Mouse (Mus musculus) G1E (cell line): ENCODE measurements around the gene Sdccag8. TPM values are rescaled to one million over a fixed set of nuclear protein-coding genes. Genes with fewer than 3 reads are reported as not detected.
"Not testable (repeated sequence)": the region's sequence is repeated elsewhere in the genome, so short reads cannot be mapped to it uniquely, and the experiment has no call there.

ENCODE experiments used
- ATAC-seq: 2 replicates; pipeline ENCODE4 v1.8.0; 2016; ENCODE audit warnings: mild to moderate bottlenecking; ENCODE audit not compliant: insufficient number of reproducible peaks, poor library complexity, low FRiP score, severe bottlenecking; ENCODE audit errors: extremely low read depth
- DNase-seq: peaks from one replicate; pipeline ENCODE4 v3.0.0; 2012; ENCODE audit warnings: low spot score
- H3K27me3 ChIP-seq: 2 replicates; pipeline ENCODE4 v1.6.1; 2012; ENCODE audit warnings: mild to moderate bottlenecking, low read length, inconsistent platforms; ENCODE audit not compliant: insufficient read depth
- H3K36me3 ChIP-seq: replicated peaks from 2 replicates; pipeline ENCODE3; 2012; ENCODE audit warnings: mild to moderate bottlenecking, inconsistent platforms
- H3K4me1 ChIP-seq: 2 replicates; pipeline ENCODE4 v1.6.1; 2012; ENCODE audit warnings: low read depth, low read length, inconsistent platforms, mixed read lengths; ENCODE audit not compliant: insufficient read depth
- H3K4me3 ChIP-seq: 2 replicates; pipeline ENCODE4 v1.5.1; 2012; ENCODE audit warnings: low read depth, mild to moderate bottlenecking, inconsistent platforms, low read length, moderate library complexity, mixed read lengths
- H3K9me3 ChIP-seq: replicated peaks from 2 replicates; pipeline ENCODE4 v1.6.1; 2012; ENCODE audit warnings: inconsistent platforms
- CTCF ChIP-seq: IDR thresholded peaks from 2 replicates; pipeline ENCODE4 v1.5.1; 2012; ENCODE audit warnings: low read depth, low read length, inconsistent platforms, mixed read lengths
- GATA1 ChIP-seq: IDR thresholded peaks from 2 replicates; pipeline ENCODE4 v1.6.1; 2012; ENCODE audit warnings: borderline replicate concordance, low read length, inconsistent platforms, mixed read lengths
- GATA2 ChIP-seq: IDR thresholded peaks from 2 replicates; pipeline ENCODE4 v1.6.1; 2012; ENCODE audit warnings: low read depth, low read length, inconsistent platforms, borderline replicate concordance
- POLR2AphosphoS5 ChIP-seq: IDR thresholded peaks from 2 replicates; pipeline ENCODE4 v1.6.1; 2012; ENCODE audit warnings: low read depth, low read length, inconsistent platforms; ENCODE audit not compliant: insufficient replicate concordance
- TAL1 ChIP-seq: conservative IDR thresholded peaks from 2 replicates; pipeline ENCODE4 v1.6.1; 2012; ENCODE audit warnings: low read depth, low read length, inconsistent platforms, mixed read lengths
- polyA plus RNA-seq: library from polyadenylated mRNA; stranded (reverse); fragments of >175 nt; gene quantifications from 2 replicates; pipeline ENCODE4 v1.2.3, GENCODE M21; 2012
- total RNA-seq, 2 experiments: library from RNA; stranded (forward) in 1 of 2; stranded (reverse) in 1 of 2; fragments of 200-1000 nt in 1 of 2; fragments of >200 nt in 1 of 2; fragmentation: Nextera tagmentation in 1 of 2; gene quantifications; 2 replicates each; pipeline ENCODE4 v1.2.3; 2014 to 2017

The Sdccag8 gene
- total and polyA plus RNA-seq, 3 experiments, result 2.2 to 19.9 (median 11.9) TPM

DNA sequence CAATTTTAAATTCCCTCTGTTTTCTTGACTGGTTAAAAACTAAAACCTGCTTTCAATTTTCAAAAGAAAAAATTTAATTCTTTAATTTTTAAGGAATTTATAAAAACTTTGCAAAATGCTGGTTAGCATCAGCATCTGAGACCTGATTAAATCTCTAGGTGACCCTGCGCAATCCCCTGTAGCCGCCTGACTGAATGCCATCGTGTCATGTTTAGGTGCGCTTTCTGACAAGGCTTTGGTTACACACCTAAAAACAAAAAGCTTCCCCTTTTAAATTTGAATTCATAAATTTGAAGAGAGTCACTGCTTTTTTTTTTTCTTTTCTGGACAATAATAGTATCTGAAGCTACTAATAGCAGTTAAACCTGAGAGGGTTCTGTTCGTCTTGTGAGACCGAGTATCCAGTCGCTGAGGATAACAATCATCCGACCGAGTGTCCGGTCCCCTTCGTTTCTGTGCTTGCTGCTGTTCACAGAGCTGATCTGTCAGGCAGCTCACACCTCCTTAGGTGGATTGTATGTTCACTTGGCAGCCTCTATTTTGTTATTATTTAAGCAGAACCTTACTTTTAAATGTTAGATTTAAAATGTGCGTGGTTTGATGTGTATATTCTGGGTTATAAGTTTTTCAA lies 118.0 kb downstream of the Sdccag8 start:
- peaks cover 8% of the 10 kb centered on the region for H3K36me3 ChIP-seq
- no peak for ATAC-seq

DNA sequence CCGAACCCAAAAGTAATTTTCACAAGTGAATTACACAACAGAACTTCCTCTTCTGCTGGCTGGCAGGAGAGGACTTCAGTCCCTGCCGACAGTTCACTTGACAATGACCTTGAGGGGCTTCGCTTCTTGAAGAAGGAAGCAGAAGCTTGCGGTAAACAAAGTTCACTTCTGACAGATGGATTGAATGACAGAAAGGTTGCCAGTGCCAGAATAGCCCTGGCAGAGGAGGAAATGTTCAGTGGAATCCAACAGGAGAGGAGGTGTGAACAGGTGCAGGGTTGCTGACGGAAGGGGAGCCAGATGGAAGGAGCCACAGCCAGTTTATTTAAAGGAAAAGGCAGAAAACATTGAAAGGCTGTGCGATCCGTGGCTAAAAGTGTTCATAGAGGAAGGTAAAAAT lies 118.9 kb downstream of the Sdccag8 start:
- Histone ChIP-seq H3K9me3 (no peaks in the 10 kb centered on the region), H3K36me3 (peaks cover 6% of the 10 kb centered on the region), H3K27me3 (no peaks in the 10 kb centered on the region), H3K4me3 (no peak overlapping the region), H3K4me1 (no peaks in the 10 kb centered on the region)
- DNase-seq, result no peak
- TF ChIP-seq GATA2 (no peak), POLR2AphosphoS5 (no peak), CTCF (no peak), TAL1 (no peak), GATA1 (no peak)
- no peak for ATAC-seq

More for the DNA sequence above, 118.0 kb downstream of the Sdccag8 start:
- Histone ChIP-seq H3K27me3 (no peaks in the 10 kb centered on the region), H3K9me3 (no peaks in the 10 kb centered on the region), H3K4me1 (no peaks in the 10 kb centered on the region), H3K4me3 (no peak overlapping the region)
- TF ChIP-seq POLR2AphosphoS5, result no peak
- TF ChIP-seq GATA1, result no peak
- no peak for TF ChIP-seq TAL1
- no peak for TF ChIP-seq GATA2
- no peak for TF ChIP-seq CTCF
- no peak for DNase-seq

DNA sequence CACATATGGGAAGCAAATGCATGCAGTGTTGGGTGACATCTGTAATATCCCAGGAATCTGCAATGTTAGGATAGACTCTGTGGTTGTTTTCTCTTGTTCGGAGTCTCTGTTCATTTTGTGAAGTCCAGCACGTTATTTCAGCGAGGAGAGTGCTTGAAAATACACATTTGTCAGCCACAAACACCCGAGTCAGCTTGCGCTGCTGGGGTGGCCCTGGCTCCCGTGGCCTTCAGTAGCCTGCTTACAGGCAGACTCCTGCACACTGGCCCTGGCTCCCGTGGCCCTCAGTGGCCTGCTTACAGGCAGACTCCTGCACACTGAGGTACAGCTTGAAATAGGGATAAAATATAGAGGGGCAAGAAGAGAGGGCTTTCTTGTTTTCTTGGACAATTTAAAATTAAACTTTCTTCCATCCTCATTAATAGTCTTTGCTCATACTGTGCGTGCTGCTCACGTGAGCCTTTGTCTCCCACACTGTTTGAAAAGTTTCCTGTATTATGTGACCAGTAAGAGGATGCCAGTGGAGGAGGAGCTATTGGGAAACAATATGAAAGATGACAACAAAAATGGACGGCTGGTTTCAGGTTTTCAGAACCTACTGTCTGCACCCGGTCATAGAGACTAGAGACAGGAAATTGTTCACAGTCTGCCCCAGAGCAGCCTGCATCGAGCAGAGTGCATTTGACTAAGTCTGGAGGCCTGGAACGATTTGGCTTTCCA lies 119.7 kb downstream of the Sdccag8 start:
- DNase-seq (no peak), ATAC-seq (no peak)
- H3K4me1 ChIP-seq, result no peaks in the 10 kb centered on the region
- no peaks in the 10 kb centered on the region for H3K27me3 ChIP-seq
- TF ChIP-seq GATA1, result no peak
- TF ChIP-seq GATA2, result no peak
- no peak for TF ChIP-seq TAL1
- no peak for TF ChIP-seq POLR2AphosphoS5
- no peak for TF ChIP-seq CTCF
- H3K9me3 ChIP-seq, result no peaks in the 10 kb centered on the region
- H3K36me3 ChIP-seq, result peaks cover 6% of the 10 kb centered on the region
- no peak overlapping the region for H3K4me3 ChIP-seq

DNA sequence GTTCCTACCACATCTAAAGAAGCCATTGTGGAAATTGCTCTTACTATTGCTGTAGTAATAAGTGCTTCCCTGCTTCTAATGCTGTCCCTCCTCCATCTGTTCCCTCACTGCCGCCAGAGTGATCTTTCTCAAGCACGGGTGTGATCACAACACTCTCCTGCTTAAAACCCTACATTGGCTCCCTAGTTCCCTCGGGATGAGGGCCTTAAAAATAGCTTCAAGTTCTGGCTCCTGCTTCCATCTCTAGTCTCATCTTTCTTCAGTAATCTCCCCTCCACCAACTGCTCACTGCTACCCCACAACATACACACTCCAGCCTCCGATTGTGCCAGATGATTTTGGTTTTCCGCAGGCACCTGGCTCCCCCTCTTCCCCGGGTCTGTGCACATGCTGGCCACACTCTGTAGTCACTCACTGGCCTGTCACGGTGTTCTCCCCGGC lies 125.5 kb downstream of the Sdccag8 start:
- no peaks in the 10 kb centered on the region for H3K9me3 ChIP-seq
- H3K36me3 ChIP-seq, result peaks cover 2% of the 10 kb centered on the region
- DNase-seq (no peak), ATAC-seq (no peak)
- TF ChIP-seq GATA1, result no peak
- no peak for TF ChIP-seq TAL1
- no peak for TF ChIP-seq POLR2AphosphoS5
- TF ChIP-seq GATA2, result no peak
- H3K4me3 ChIP-seq, result no peak overlapping the region
- no peaks in the 10 kb centered on the region for H3K27me3 ChIP-seq
- no peaks in the 10 kb centered on the region for H3K4me1 ChIP-seq

DNA sequence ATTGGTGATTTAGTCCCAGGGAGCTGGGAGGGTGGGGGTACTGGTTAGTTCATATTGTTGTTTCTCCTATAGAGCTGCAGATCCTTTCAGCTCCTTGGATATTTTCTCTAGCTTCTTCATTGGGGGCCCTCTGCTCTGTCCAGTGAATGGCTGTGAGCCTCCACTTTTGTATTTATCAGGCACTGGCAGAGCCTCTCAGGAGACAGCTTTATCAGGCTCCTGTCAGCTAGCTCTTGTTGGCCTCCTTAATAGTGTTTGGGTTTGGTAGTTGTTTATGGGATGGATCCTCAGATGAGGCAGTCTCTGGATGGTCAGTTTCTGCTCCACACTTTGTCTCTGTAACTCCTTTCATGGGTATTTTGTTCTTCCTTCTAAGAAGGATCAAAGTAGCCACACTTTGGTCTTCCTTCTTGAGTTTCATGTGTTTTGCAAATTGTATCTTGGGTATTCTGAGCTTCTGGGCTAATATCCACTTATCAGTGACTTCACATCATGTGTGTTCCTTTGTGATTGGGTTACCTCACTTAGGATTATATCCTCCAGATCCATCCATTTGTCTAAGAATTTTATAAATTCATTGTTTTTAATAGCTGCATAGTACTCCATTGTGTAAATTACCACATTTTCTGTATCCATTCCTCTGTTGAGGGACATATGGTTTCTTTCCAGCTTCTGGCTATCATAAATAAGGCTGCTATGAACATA lies 127.0 kb downstream of the Sdccag8 start:
- not testable (repeated sequence) for ATAC-seq, H3K4me1 ChIP-seq, H3K9me3 ChIP-seq, H3K36me3 ChIP-seq, DNase-seq, H3K27me3 ChIP-seq, H3K4me3 ChIP-seq

DNA sequence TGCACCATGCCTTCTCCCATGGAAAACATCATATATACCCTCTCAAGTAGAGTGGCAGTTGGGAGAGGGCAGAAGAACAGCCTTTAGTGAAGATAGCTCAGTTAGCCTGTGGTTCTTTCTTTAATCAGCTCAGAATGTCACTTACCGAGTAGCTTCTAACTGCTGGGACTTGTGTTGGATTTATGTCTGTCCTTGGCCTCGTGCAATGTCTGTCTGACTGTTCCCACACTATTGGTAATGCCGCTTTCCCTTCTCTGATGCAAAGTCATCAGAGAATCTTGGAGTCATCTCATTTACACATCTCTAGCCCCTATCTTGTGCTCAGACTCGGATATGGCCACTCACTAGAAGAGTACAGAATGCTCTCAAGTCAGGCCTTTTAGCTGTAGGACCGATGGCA lies 128.7 kb downstream of the Sdccag8 start:
- Histone ChIP-seq H3K4me3 (no peak overlapping the region), H3K9me3 (no peaks in the 10 kb centered on the region), H3K36me3 (peaks cover 12% of the 10 kb centered on the region), H3K4me1 (no peaks in the 10 kb centered on the region), H3K27me3 (no peaks in the 10 kb centered on the region)
- TF ChIP-seq CTCF (no peak), POLR2AphosphoS5 (no peak)
- no peak for ATAC-seq
- no peak for DNase-seq

DNA sequence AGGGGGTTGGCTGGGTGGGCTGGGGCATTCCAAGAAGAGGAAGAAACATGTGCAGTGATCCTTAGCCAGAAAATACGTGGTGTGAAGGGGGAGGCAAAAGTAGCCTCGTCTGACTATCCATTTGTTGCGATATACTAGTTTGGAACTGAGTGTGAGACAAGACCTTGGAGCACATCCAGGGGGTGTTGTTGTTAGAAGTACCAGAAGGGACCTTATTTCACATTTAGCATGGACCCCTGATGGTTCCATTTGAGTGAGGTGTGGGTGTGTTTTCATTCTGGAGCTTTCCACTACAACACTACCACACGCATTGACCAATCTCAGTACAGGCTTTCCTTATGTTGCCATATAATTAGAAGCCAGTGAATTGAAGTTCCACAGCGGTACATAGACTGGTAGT lies 129.5 kb downstream of the Sdccag8 start:
- TF ChIP-seq GATA2 (no peak), CTCF (no peak), TAL1 (no peak), GATA1 (no peak), POLR2AphosphoS5 (no peak)
- Histone ChIP-seq H3K4me1 (no peaks in the 10 kb centered on the region), H3K4me3 (no peak overlapping the region), H3K9me3 (no peaks in the 10 kb centered on the region), H3K36me3 (peaks cover 12% of the 10 kb centered on the region), H3K27me3 (no peaks in the 10 kb centered on the region)
- DNase-seq, result no peak
- no peak for ATAC-seq
